Mouse (Mus musculus) kidney, adult 2 months (tissue): ENCODE results near the gene Sbsn.

Experiments
- CTCF ChIP-seq: fragments of 200-500 bp; conservative IDR thresholded peaks from 2 replicates; pipeline ENCODE4 v1.5.1; 2011; ENCODE audit warnings: low read depth, mild to moderate bottlenecking, control low read depth, low read length, moderate library complexity, mixed read lengths; ENCODE audit not compliant: insufficient read depth, insufficient read length
- POLR2A ChIP-seq: fragments of 200-500 bp; IDR thresholded peaks from one replicate; pipeline ENCODE4 v1.6.1; 2011; ENCODE audit warnings: low read depth, low read length, control low read depth

GRCm38 (mm10) chr7:30723274-30723953 is 27.9 kb upstream of the Sbsn start:
- no peak for TF ChIP-seq CTCF
- no peak for TF ChIP-seq POLR2A
